Mouse (Mus musculus) brain, embryonic 14.5 days (tissue): ENCODE measurements around the gene Rbpj. TPM values are rescaled to one million over a fixed set of nuclear protein-coding genes. Genes with fewer than 3 reads are reported as not detected.
A peak's percentile ranks its signal among the peaks of the same experiment; 100 is the strongest.

Source experiments
- DNase-seq: peaks from one replicate; pipeline ENCODE4 v3.0.0-alpha.2; 2011; ENCODE audit warnings: low read depth
- CTCF ChIP-seq: fragments of 200-500 bp; IDR thresholded peaks from 2 replicates; pipeline ENCODE4 v1.5.1; 2012; ENCODE audit warnings: inconsistent platforms, mild to moderate bottlenecking, moderate library complexity, borderline replicate concordance; ENCODE audit not compliant: insufficient read depth, insufficient read length; ENCODE audit errors: extremely low read depth
- POLR2A ChIP-seq: fragments of 200-500 bp; IDR thresholded peaks from 2 replicates; pipeline ENCODE4 v1.6.1; 2012; ENCODE audit warnings: mild to moderate bottlenecking, inconsistent platforms, borderline replicate concordance; ENCODE audit not compliant: poor library complexity, insufficient read depth, insufficient read length, severe bottlenecking; ENCODE audit errors: extremely low read depth
- polyA plus RNA-seq: library from polyadenylated mRNA; depleted of rRNA; stranded (reverse); fragments of >200 nt; gene quantifications from 2 replicates; pipeline ENCODE4 v1.2.3, GENCODE M21; 2012; rRNA removed

Gene Rbpj
- polyA plus RNA-seq, 1 experiment: 62.6 TPM

GRCm38 (mm10) chr5:53685623-53686022 lies 219.7 kb downstream of the Rbpj start:
- no peak for DNase-seq
- TF ChIP-seq POLR2A (no peak), CTCF (no peak)

GRCm38 (mm10) chr5:53686379-53686778 lies 220.4 kb downstream of the Rbpj start:
- no peak for DNase-seq
- TF ChIP-seq CTCF: no peak
- no peak for TF ChIP-seq POLR2A

- DNase-seq: peak; percentile 69
- TF ChIP-seq CTCF: no peak
- no peak for TF ChIP-seq POLR2A
Observed at GRCm38 (mm10) chr5:53688326-53688725, 222.4 kb downstream of the Rbpj start.

GRCm38 (mm10) chr5:53691577-53691976 lies 225.6 kb downstream of the Rbpj start:
- peak; percentile 68 for DNase-seq
- TF ChIP-seq CTCF (no peak), POLR2A (no peak)

- DNase-seq: no peak
- TF ChIP-seq POLR2A (no peak), CTCF (no peak)
Observed at GRCm38 (mm10) chr5:53692100-53692499, 226.1 kb downstream of the Rbpj start.

- TF ChIP-seq POLR2A (no peak), CTCF (peak; percentile 19; the same call in 1 of the 2 replicates)
- no peak for DNase-seq
Observed at GRCm38 (mm10) chr5:53692662-53693061, 226.7 kb downstream of the Rbpj start.

GRCm38 (mm10) chr5:53696701-53697100 lies 230.7 kb downstream of the Rbpj start:
- no peak for TF ChIP-seq CTCF
- TF ChIP-seq POLR2A: no peak
- DNase-seq: no peak

GRCm38 (mm10) chr5:53697794-53698193 lies 231.8 kb downstream of the Rbpj start:
- TF ChIP-seq POLR2A: no peak
- no peak for TF ChIP-seq CTCF

GRCm38 (mm10) chr5:53702686-53703085 lies 236.7 kb downstream of the Rbpj start:
- DNase-seq: no peak
- TF ChIP-seq POLR2A (no peak), CTCF (no peak)

More at GRCm38 (mm10) chr5:53697794-53698193, 231.8 kb downstream of the Rbpj start:
- DNase-seq: no peak

Other genes starting within 250 kb of the Rbpj start
- gene Smim20, start 199.1 kb upstream of the Rbpj start, polyA plus RNA-seq: 47.0 and 51.3 TPM in 2 replicates
- 1.0 and 1.9 TPM in 2 replicates for gene Cckar, start 241.6 kb downstream of the Rbpj start, polyA plus RNA-seq